Mouse (Mus musculus): ENCODE measurements around the gene Erc2. TPM values are rescaled to one million over a fixed set of nuclear protein-coding genes. Genes with fewer than 3 reads are reported as not detected.

Gene Erc2
- total RNA-seq, 2 experiments from 2014 or later, result 203 to 224 TPM

DNA sequence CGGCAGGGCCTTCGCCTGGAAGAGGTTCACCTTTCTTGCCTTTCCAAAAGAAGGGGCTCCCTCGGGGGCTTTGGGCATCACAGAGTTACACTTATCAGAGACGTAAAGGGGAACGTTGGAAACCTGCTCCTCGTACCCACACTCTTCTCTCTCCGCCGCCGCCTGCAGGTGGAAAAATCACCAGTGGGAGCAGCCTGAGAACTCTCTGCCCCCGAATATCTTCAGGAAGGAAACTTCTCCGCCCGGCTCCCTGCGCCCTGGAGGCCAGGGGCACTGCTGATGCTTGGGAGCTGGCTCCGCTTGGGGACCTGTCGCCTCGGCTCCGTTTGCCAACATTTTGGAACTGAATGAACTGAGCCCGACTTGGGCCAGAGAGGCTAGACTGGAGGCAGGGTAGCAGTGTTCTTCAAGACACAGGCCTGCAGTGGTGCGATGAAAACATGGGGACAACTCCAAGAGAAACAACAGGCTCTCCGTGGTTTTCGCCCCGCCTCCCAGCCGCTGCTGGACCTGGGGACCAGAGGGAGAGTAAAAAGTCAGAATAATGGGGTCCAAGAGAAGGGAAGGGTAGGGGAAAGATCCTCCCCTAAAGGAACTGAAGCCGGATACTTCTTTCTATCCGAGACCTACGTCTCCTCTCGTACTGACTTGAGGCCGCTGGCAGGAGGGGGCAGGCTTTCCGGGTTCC lies 888.3 kb downstream of the Erc2 start:
- TF ChIP-seq CTCF (IDR thresholded peaks at IDR 0.05), result peak; percentile 35
- H3K4me3 ChIP-seq, result peak overlapping the region; percentile 41
- no peak overlapping the region for H3K27ac ChIP-seq
- peak in 1 of 2 experiments; percentile 29 for DNase-seq (ENCODE audit: extremely low spot score in 1 of 2, low spot score in 2 of 2)
- intact Hi-C loops (cut with DNase I), result loop anchor here (5.0 kb wide), 1 partner anchor 577 kb away; no protein-coding TSS in a partner anchor

DNA sequence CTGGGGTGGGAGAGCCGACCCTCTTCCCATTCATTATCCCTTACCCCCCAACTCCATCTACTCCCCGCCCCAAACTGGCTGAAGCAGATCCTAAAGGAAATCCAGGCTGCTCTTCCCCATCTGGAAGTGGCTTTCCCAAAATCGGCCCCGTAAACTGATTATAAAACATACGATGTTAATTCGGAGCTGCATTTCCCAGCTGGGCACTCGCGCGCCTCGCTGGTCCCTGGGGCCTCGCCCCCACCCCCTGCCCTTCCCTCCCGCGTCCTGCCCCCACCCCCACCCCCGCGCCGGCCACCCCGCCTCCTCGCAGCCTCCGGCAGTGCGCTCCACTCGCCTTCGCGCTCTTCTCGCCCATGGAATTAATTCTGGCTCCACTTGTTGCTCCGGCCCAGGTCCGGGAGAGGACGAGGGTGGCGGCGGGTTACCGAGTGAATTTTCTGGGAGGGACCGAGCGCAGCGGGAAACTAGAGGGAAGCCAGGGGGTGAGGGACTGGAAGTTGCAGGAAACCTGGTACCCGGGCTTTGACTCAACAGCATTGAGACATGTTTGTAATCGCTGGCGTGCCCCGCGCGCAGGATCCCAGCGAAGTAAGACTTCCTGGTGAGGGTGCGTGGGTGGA lies 888.9 kb downstream of the Erc2 start:
- Histone ChIP-seq H3K27ac (no peak overlapping the region), H3K4me3 (peak overlapping the region; percentile 41)
- no peak for DNase-seq (ENCODE audit: extremely low spot score in 1 of 2, low spot score in 2 of 2)
- intact Hi-C loops (cut with DNase I), result loop anchor here (5.0 kb wide), 1 partner anchor 576 kb away; no protein-coding TSS in a partner anchor
- TF ChIP-seq CTCF (IDR thresholded peaks at IDR 0.05), result no peak

- Histone ChIP-seq H3K4me3 (no peak overlapping the region), H3K27ac (no peak overlapping the region)
- TF ChIP-seq CTCF (IDR thresholded peaks at IDR 0.05), result no peak
- intact Hi-C loops (cut with DNase I), result loop anchor here (5.0 kb wide), 1 partner anchor 574 kb away; no protein-coding TSS in a partner anchor
- DNase-seq (ENCODE audit: extremely low spot score in 1 of 2, low spot score in 2 of 2), result no peak
These were observed 890.8 kb downstream of the Erc2 start for GRCm38 (mm10) chr14:28512805-28513590.

GRCm38 (mm10) chr14:28514171-28514570 lies 891.9 kb downstream of the Erc2 start:
- TF ChIP-seq CTCF (IDR thresholded peaks at IDR 0.05), result no peak
- intact Hi-C loops (cut with DNase I), result loop anchor here (5.0 kb wide), 1 partner anchor 573 kb away; no protein-coding TSS in a partner anchor
- H3K4me3 ChIP-seq, result no peak overlapping the region
- H3K27ac ChIP-seq, result no peak overlapping the region
- DNase-seq (ENCODE audit: extremely low spot score in 1 of 2, low spot score in 2 of 2), result no peak

DNA sequence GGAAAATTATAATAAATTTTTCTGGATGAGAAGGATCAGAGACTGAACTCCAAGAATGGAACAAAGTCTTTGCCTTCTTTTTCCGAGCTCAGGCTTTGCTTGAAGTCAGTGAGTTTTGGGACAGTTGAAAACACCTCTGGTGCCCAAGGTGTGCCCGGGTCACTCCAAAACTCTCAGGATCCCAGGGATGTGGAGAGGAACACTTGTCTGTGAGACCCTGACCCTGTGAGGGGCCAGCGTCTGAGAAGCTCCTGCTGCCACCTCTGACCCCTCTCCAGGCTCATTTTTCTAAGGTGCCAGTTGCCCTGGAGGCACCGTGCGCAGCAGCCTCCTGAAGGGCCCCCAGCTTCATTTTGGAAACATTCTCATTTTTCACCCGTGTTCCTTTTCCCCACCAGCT lies 893.1 kb downstream of the Erc2 start:
- Histone ChIP-seq H3K27ac (no peak overlapping the region), H3K4me3 (no peak overlapping the region)
- no peak for DNase-seq (ENCODE audit: extremely low spot score in 1 of 2, low spot score in 2 of 2)
- intact Hi-C loops (cut with DNase I), result no loop called here
- TF ChIP-seq CTCF (IDR thresholded peaks at IDR 0.05), result no peak

- TF ChIP-seq CTCF (IDR thresholded peaks at IDR 0.05), result no peak
- Histone ChIP-seq H3K27ac (no peak overlapping the region), H3K4me3 (no peak overlapping the region)
- DNase-seq (ENCODE audit: extremely low spot score in 1 of 2, low spot score in 2 of 2), result no peak
- intact Hi-C loops (cut with DNase I), result no loop called here
These were observed 895.7 kb downstream of the Erc2 start for GRCm38 (mm10) chr14:28517631-28518560.

- TF ChIP-seq CTCF (IDR thresholded peaks at IDR 0.05), result no peak
- intact Hi-C loops (cut with DNase I), result no loop called here
- DNase-seq (ENCODE audit: extremely low spot score in 1 of 2, low spot score in 2 of 2), result no peak
These were observed 898.9 kb downstream of the Erc2 start for GRCm38 (mm10) chr14:28521106-28521505.

DNA sequence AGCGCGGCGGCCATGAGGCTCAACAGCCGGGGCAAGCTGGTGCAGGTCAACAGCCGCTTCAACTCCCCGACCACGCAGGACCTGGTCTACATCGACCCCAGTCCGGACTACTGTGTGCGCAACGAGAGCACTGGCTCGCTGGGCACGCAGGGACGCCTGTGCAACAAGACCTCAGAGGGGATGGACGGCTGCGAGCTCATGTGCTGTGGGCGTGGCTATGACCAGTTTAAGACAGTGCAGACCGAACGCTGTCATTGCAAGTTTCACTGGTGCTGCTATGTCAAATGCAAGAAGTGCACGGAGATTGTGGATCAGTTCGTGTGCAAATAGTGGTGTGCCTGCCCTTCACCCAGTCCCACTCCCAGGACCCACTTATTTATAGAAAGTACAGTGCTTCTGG lies 900.4 kb downstream of the Erc2 start:
- Histone ChIP-seq H3K4me3 (no peak overlapping the region), H3K27ac (no peak overlapping the region)
- no peak for TF ChIP-seq CTCF (IDR thresholded peaks at IDR 0.05)
- intact Hi-C loops (cut with DNase I), result no loop called here
- no peak for DNase-seq (ENCODE audit: extremely low spot score in 1 of 2, low spot score in 2 of 2)

More at GRCm38 (mm10) chr14:28521106-28521505, 898.9 kb downstream of the Erc2 start:
- no peak overlapping the region for H3K27ac ChIP-seq
- no peak overlapping the region for H3K4me3 ChIP-seq

GRCm38 (mm10) chr14:28525566-28525965 lies 903.3 kb downstream of the Erc2 start:
- no peak for TF ChIP-seq CTCF (IDR thresholded peaks at IDR 0.05)
- Histone ChIP-seq H3K4me3 (no peak overlapping the region), H3K27ac (no peak overlapping the region)
- intact Hi-C loops (cut with DNase I), result no loop called here
- no peak for DNase-seq (ENCODE audit: extremely low spot score in 1 of 2, low spot score in 2 of 2)

Other genes starting within 250 kb of the Erc2 start
- 10 to 100 TPM; 27.6 to 31.8 TPM for gene Fam208a, start 193.6 kb upstream of the Erc2 start, total RNA-seq (2021)
- 10 to 100 TPM; 16.2 to 16.8 TPM for gene Ccdc66, start 114.0 kb upstream of the Erc2 start, total RNA-seq (2021)

Measured in left cerebral cortex, adult 2 months (tissue).